Mouse (Mus musculus): ENCODE measurements around the gene Cyp4f18.

GRCm38 (mm10) chr8:71951436-71952161, 57.8 kb downstream of the Cyp4f18 start:
- TF ChIP-seq CHD2 (IDR thresholded peaks at IDR 0.05; ENCODE audit: low read depth, low read length) (no peak), ZC3H11A (IDR thresholded peaks at IDR 0.05; ENCODE audit: borderline replicate concordance, low read depth, low read length) (no peak), MAFK (IDR thresholded peaks at IDR 0.05; ENCODE audit: insufficient read depth, low read depth, low read length) (no peak), ZNF384 (IDR thresholded peaks at IDR 0.05; ENCODE audit: low read depth, low read length) (no peak)
